Mouse (Mus musculus) kidney, postnatal 14 days (tissue): ENCODE measurements around the gene Smurf1.

Experiments used
- DNase-seq: peaks from one replicate; pipeline ENCODE4 v3.0.0; 2022; ENCODE audit warnings: mixed read lengths

The Smurf1 gene

DNA sequence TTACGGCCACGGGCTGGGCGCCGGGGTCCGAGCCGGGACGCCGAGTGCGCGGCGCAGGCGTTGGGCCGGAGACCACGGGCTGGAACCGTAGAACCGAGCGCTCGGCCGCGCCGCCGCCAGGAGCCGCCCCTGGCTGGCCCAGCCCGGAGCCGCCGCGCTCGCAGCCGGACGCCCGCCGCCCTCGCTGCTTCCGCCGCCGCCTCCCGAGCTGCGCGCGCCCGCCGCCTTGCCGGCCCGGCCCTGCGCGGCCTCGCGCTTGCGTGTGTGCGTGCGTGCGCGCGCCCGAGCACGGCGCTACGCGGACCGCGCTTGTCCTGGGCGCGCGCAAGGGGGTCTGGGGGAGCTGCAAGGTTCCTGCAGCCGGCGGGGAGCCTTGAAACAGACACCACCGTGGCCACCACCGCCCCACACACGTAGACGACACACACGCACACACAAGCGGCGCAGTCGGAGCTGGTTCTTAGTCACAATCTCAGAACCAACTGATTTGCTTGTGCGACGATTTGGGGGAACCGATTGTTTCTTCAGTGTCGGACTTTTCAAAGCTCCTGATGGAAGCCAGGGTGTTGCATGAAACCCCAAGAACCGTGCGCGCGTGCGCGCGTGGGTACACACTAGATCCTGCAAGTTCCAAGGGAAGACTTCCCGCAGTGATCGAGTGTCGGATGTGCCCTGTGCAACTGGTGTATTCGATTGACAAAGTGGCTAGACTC is at the start of gene Smurf1:
TSS of gene Smurf1 (minus strand) at position 209 of the 713 bp plus-strand sequence.
- peak; percentile 93 for DNase-seq

- no peak for DNase-seq
Observed at GRCm38 (mm10) chr5:145014278-145014677, 48.6 kb upstream of the Smurf1 start.

GRCm38 (mm10) chr5:145008878-145009659 is 43.4 kb upstream of the Smurf1 start:
- no peak for DNase-seq

DNA sequence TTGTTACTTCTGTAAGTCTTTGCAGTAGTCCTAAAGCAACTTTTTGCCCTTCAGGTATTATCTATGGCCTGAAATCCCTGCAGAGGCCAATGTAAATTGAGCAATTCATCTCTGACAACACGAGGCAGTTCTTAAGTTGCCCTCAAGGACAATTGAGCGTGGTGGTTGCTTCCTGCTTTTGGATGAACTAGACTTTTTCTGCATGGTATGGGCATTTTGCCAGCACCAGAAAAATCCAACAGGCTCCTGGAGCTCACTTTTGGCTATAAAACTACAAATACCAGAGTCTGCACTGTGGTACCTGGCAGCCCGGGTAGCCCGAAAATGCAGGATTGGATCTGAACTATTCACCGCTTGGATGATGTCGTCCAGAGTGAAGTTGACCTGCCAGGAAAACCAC is 39.9 kb upstream of the Smurf1 start:
- DNase-seq, result no peak

DNA sequence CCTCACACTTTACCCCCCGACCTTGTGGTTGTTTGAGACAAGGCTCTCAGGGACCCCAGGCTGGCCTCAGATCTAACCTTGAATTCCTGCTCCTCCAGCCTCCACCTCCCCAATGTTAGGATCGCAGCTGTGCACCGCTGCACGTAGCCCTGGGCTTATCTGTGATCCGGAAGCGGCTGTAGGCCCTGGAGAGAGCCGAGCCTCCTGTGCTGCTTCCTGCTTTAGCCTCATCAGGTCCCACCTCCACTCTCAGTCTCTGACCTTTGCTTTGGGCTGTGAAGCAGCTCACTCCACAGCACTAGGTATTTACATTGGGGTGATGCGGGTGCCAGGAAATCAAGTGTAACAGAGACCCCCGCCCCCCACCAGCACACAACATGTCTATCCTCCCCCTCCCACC is 38.8 kb upstream of the Smurf1 start:
- DNase-seq, result no peak

GRCm38 (mm10) chr5:145003362-145003761 is 37.7 kb upstream of the Smurf1 start:
- DNase-seq, result no peak

DNA sequence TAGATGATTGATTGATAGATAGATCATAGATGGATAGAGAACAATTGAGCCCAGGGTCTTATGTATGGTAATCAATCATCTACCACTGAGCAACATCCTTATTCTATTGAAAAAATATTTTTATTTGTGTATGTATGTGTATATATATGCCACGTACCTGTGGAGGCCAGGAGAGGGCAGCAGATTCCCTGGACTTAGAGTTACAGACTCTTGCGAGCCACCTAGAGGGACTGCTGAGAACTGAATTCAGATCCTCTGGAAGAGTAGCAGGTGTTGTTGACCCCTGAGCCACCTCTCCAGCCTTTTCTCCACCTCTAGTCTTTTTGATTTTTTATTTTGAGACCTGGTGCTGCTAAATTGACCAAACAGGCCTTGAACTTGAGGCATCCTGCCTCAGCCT is 32.8 kb upstream of the Smurf1 start:
- no peak for DNase-seq

DNA sequence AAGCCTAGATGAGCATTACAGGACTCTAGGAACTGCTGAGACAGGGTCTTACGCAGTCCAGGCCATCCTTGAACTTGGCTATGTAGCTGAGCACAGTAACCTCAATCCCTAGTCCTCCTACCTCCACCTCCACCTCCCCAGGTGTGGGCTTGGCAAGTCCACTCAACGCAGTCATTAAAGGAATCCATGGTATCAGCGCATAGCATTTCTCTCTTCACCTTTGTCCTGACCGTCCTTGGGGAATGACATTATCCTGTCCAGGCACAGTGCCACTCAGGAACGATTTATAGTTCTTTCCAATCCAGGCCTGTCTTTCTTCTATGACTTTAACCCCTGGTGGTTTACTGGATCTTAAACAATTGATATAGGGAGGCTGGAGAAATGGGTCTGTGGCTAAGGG is 24.8 kb upstream of the Smurf1 start:
- DNase-seq, result no peak

GRCm38 (mm10) chr5:144990051-144990450 is 24.4 kb upstream of the Smurf1 start:
- DNase-seq, result no peak

- no peak for DNase-seq
Observed at GRCm38 (mm10) chr5:144989061-144989405, 23.4 kb upstream of the Smurf1 start.

GRCm38 (mm10) chr5:144988340-144989060 is 22.9 kb upstream of the Smurf1 start:
- peak; percentile 63 for DNase-seq

DNA sequence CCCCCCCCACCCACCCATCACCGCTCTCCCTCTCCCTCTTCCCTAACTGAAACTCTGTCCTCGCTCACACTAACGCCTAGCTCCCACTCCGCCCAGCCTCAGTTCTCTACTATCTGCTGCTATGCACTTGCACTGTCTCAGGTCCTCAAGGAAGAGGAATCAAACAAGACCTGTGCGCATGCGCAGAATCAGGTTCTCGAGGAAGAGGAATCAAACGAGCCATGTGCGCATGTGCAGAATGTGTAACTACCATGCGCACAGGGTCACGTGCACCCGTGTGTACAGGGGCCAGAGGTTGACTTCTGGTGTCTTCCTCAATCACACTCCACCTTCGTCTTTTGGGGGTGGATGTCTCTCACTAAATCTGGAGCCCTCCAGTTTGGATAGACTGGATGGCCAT is 21.9 kb upstream of the Smurf1 start:
- no peak for DNase-seq

- DNase-seq, result no peak
Observed at GRCm38 (mm10) chr5:144984839-144985238, 19.2 kb upstream of the Smurf1 start.

DNA sequence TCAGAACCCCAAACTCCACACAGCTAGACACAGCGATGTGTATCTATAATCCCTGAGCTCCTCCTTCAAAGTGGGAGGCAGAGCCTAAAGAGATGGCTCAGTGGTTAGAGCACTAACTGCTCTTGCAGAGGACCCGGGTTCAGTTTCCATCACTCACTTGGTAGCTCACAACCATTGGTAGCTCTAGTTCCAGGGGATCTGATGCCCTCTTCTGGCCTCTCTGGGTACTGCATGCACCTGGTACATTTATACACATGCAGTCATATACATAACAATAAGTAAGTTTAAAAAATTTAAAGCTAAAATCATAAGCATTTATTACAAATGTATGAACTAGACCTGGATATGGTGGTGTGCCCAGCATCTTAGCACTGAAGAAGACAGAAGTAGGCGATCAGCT is 17.6 kb upstream of the Smurf1 start:
- no peak for DNase-seq

DNA sequence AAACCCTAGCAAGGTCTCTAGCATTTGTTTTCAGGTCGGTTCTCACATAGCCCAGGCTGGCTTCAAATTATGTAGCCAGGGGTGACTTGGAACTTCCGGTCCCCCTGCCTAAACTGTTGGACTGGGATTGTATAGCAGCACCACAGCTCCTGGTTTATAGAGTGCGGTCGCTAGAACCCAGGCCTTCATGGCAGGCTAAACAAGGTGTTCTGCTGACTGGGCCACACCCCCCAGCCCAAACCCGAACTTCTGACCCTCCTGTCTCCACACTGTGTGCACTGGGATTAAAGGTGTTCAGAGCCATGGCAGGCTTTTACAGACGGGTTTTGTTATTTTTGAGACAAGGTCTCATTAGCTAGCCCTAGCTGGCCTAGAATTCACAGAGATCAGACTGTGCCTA is 13.5 kb upstream of the Smurf1 start:
- no peak for DNase-seq

- peak; percentile 76 for DNase-seq
Observed at GRCm38 (mm10) chr5:144978533-144979107, 13.0 kb upstream of the Smurf1 start.

DNA sequence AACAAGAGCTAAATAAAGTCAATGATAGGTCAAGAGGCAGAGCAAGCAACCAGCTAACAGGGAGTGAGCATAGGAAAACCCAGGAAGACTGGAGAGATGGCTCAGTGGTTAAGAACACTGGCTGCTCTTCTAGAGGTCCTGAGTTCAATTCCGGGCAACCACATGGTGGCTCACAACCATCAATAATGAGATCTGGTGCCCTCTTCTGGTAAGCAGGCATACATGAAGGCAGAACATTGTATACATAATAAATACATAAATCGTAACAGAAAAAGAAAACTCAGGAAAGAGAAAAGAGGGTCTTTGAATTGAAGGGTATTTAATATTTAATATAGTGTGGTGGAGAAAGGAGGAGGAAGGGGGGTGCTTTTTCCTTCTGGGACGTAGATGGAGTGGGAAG is 5.6 kb upstream of the Smurf1 start:
- no peak for DNase-seq

- DNase-seq, result peak; percentile 92
Observed at GRCm38 (mm10) chr5:144964872-144965638, 592 bp downstream of the Smurf1 start.

GRCm38 (mm10) chr5:144964465-144964864 is 1.2 kb downstream of the Smurf1 start:
- no peak for DNase-seq

DNA sequence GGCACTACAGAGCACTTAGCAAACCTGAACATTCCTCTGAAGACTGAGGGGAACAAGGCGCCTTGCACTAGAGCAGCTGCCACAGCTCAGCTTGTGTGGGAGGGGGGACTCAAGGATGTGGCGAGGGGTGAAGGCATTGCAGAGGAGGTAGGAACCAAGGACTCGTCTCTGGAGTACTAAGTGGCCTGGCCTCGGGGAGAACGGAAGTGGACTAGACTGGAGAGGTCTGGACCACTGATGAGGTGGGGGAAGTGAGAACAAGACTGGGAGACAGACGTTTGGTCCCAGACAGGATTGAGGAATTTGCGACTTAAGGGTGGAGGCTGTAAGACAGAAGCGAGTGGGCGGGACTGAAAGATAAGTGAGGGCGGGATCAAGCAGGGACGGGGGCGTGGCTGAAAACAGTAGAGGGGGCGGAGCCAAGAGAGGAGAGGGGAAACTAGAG is 1.8 kb downstream of the Smurf1 start:
- peak; percentile 74 for DNase-seq

DNA sequence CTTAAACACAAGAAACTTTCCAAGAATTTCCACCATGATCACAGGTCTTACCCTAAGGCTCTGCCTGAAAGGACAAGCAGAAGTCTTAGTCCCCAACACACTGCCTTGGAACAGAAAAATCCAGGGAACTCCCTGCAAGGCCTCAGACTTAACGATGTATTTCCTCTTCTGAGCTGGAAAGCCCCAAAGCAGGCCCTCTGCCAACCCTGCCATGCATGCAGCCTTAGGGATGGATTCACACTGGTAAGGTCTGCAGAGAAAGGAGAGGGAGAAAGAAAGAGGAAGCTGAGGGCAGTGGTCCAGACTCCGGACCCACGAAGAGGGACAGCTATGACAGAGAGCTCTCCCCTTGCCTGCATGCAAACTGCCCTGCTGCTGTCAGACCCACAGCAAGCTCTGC is 2.2 kb downstream of the Smurf1 start:
- DNase-seq, result peak; percentile 60

- DNase-seq, result no peak
Observed at GRCm38 (mm10) chr5:144958271-144958670, 7.4 kb downstream of the Smurf1 start.

GRCm38 (mm10) chr5:144954432-144954831 is 11.2 kb downstream of the Smurf1 start:
- no peak for DNase-seq
